Mouse (Mus musculus): Measurements from ENCODE around the gene Sprr2k.
"Not testable (repeated sequence)": the region's sequence is repeated elsewhere in the genome, so short reads cannot be mapped to it uniquely, and the experiment has no call there.

Sprr2k gene

GRCm38 (mm10) chr3:92432282-92432681 lies at the start of gene Sprr2k:
Gene Sprr2k, plus strand, starts transcription at chr3:92432582.
- ChIA-PET CTCF (no interaction called here), POLR2A (interaction anchor here in 1 of 4 experiments (0.7 kb wide), 1 partner anchor 9 kb away, joined by 3 read pairs; no protein-coding TSS in a partner anchor)

- ChIA-PET CTCF (no interaction called here), POLR2A (no interaction called here)
These were observed 47.0 kb upstream of the Sprr2k start, which contains the start of gene Sprr2h for GRCm38 (mm10) chr3:92385385-92385784. Gene Sprr2h, plus strand, starts transcription at chr3:92385685.

DNA sequence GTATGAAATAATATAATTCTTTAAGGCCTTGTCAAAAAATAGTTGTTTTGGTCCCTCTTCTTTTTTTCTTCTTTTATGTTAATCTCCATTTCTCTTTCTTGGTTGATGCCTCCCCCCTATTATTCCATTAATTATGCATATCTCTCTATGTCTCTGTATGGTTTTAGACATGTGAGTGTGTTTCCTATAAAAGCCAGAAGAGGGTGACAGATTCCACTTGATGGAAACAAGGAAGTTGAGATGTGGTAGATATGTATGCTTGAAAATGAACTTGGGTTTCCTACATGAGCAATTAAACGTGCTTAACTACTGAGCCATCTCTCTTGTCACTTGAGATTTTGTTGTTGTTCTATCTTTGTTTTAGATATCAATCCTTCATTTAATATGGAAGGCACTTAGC lies 38.1 kb upstream of the Sprr2k start:
- POLR2A ChIA-PET: no interaction called here
- CTCF ChIA-PET: no interaction called here

DNA sequence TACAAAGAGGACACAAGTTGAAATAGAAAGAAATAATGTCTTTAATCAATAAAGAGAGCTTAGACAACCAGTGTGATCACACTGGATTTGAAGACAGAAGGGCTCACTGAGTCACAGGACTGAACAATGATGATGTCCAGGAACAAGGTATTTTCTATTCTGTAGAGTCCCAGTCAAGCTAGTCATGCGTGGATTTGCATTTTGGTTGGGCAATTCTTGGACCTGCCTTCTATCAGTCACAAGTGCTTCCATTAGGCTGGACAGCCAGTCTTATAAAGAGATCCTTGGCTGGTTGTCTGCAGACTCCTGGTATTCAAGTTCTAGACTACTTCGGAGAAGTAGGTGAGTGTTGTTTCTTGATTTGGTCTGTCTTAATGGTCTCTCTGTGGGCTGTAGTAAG lies 24.7 kb upstream of the Sprr2k start, which contains the start of gene Sprr2i:
TSS of gene Sprr2i (plus strand) at position 301 of the 400 bp plus-strand sequence.
- ChIA-PET POLR2A (no interaction called here), CTCF (no interaction called here)

DNA sequence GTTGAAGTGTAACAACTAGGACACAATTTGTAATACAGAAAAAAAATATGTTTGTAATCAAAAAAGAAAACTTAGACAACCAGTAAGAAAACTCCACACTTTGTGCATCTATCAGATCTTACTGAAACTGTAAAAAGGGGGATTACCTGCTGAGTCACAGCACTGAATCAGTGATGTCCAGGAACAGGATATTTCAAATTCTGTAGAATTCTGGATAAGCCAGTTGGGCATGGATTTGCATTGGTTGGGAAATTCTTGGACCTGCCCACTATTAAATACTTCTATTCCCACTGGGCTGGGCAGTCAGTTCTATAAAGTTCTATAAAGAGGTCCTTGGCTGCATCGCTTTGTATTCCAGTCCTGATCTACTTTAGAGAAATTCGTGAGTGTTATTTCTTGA lies 14.6 kb upstream of the Sprr2k start, which contains the start of gene Sprr2j-ps:
TSS of gene Sprr2j-ps (plus strand) at position 301 of the 400 bp plus-strand sequence.
- CTCF ChIA-PET: interaction anchor here in 1 of 4 experiments (0.6 kb wide), 1 partner anchor 300 kb away, joined by 4 read pairs; no protein-coding TSS in a partner anchor
- POLR2A ChIA-PET: no interaction called here

DNA sequence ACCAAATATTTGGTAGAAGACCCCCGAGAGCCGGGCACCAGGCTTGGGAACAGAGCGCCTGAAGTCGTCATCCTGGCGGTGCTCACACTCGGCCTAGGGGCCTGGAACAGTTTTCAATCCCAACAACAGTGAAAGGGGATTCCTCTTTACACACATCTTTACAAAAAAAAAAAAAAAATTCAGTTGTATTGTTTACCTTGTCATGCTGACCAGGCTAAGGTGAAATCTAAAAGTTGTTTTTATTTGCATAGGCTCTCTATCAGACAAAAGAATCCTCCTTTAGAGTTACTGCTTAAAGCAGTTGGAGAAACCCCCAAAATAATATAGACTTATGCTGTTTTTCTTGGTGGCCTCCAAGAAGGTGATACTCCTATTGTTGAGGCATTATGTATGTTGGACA lies 3.1 kb upstream of the Sprr2k start, which contains the start of gene Gm9774:
TSS of gene Gm9774 (minus strand) at position 101 of the 400 bp plus-strand sequence.
- POLR2A ChIA-PET: no interaction called here
- CTCF ChIA-PET: no interaction called here

GRCm38 (mm10) chr3:92438689-92439088 lies 6.3 kb downstream of the Sprr2k start, which contains the start of gene Sprr1b:
Gene Sprr1b, minus strand, starts transcription at chr3:92438789.
- POLR2A ChIA-PET: no interaction called here
- CTCF ChIA-PET: no interaction called here

DNA sequence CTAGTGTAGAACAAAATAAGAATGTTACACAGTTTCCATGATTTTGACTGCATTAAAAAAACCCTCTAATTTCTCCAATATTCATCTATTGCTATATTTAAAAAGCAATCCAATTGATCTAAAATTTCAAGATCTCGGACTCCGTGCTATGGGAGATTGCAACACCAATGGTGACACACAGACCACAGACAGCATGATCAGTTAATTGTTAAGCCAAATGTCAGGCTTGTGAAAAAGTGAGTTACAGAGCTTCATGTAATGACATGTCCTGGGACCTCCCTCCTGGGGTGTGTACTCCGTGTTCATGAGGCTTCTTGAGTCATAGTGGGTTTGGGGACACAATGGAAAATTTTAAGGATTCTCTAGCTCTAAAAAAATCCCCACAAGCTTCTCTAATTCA lies 7.8 kb downstream of the Sprr2k start:
- ChIA-PET CTCF (no interaction called here), POLR2A (no interaction called here)

- POLR2A ChIA-PET: no interaction called here
These were observed 22.8 kb downstream of the Sprr2k start for GRCm38 (mm10) chr3:92455151-92455550.

DNA sequence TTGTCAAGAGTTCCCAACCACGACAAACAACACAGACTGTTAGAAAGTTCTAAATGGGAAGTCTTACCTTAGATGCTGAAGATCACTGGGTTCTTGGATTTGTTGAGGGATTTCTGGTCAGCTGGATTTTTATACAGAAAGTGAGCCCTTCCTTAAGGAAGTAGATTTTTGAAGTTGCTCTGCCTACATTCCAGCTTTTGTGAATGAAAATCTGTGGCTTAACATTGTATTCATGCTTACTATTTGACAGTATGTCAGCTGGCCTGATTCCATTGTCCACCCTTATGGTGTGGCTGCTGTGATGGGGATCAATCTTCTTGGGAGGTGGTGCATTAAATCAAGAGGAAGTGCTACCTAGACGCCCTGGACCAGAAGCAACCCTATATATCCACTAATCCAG lies 26.2 kb downstream of the Sprr2k start, which contains the start of gene Sprr3:
TSS of gene Sprr3 (minus strand) at position 101 of the 400 bp plus-strand sequence.
- ChIA-PET CTCF (no interaction called here), POLR2A (no interaction called here)

More at GRCm38 (mm10) chr3:92455151-92455550, 22.8 kb downstream of the Sprr2k start:
- CTCF ChIA-PET: no interaction called here

DNA sequence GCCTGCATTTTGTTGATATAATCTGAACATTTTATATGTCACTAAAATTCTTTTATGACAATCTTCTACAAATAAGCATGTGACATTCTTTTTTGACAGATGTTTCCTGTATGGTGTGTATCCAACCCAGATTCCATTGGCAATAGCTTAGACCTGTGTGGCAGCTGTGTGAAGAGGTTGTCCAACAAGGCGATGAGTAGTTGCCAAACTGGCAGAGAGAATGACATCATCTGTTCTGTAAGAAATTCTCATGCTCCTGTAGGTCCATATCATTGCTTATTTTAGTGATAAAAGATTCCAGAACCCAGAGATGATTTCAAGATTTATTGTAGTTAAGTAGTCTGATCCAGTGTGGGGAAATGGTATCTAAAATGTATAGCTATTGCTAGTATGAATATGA lies 34.2 kb downstream of the Sprr2k start:
- CTCF ChIA-PET: no interaction called here
- POLR2A ChIA-PET: no interaction called here

DNA sequence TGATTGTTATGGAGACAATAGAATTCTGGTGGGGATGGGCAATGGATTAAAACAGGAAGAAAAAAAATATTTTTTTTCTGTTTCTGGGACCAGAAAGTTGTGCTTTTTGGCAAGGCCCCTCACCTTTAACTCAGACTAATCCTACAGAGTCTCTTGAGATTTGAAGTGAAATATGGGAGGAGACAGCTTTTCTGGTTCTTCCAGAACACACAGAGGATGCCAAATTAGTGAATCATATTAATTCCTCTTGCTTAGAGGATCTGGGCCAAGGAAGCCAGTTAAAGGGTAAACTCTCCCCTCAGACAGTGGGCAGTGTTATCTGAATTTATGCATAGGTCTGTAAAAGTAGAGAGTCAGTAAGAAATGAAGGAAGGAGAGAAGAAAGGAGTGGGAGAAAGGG lies 35.0 kb downstream of the Sprr2k start:
- POLR2A ChIA-PET: no interaction called here
- CTCF ChIA-PET: no interaction called here

GRCm38 (mm10) chr3:92470111-92470510 lies 37.7 kb downstream of the Sprr2k start:
- ChIA-PET CTCF (no interaction called here), POLR2A (no interaction called here)

GRCm38 (mm10) chr3:92481249-92481648 lies 48.9 kb downstream of the Sprr2k start:
- CTCF ChIA-PET: interaction anchor here in 1 of 4 experiments (0.5 to 1.0 kb wide), 2 partner anchors 10 to 126 kb away, joined by 3 read pairs; partner anchors contain the start of gene 2210017I01Rik
- POLR2A ChIA-PET: not testable (repeated sequence)
